Mouse (Mus musculus) heart, embryonic 16.5 days (tissue): Measurements from ENCODE around the gene Ptpn13. TPM values are rescaled to one million over a fixed set of nuclear protein-coding genes. Genes with fewer than 3 reads are reported as not detected.

ENCODE experiments used
- ATAC-seq: fragments of 200-750 bp; cut with Nextera tagmentation; replicated peaks from 2 replicates; pipeline ENCODE4 v1.8.0; 2017; ENCODE audit warnings: moderate number of reproducible peaks; ENCODE audit not compliant: insufficient read depth, low FRiP score; ENCODE audit errors: extremely low read depth
- H3K27ac ChIP-seq: fragments of 300-500 bp; sonication (generic); 2 replicates; pipeline ENCODE4 v1.5.1; 2014; ENCODE audit warnings: mild to moderate bottlenecking, low read length, control low read depth, moderate library complexity
- H3K27me3 ChIP-seq: fragments of 300-500 bp; sonication (generic); 2 replicates; pipeline ENCODE4 v1.6.1; 2014; ENCODE audit warnings: low read length, mixed read lengths; ENCODE audit not compliant: control insufficient read depth, insufficient read depth
- H3K36me3 ChIP-seq: fragments of 300-500 bp; sonication (generic); 2 replicates; pipeline ENCODE4 v1.6.1; 2014; ENCODE audit not compliant: control insufficient read depth, insufficient read depth
- H3K4me1 ChIP-seq: fragments of 300-500 bp; sonication (generic); 2 replicates; pipeline ENCODE4 v1.6.1; 2014; ENCODE audit warnings: low read length, mixed read lengths; ENCODE audit not compliant: control insufficient read depth, insufficient read depth
- H3K4me2 ChIP-seq: fragments of 300-500 bp; sonication (generic); 2 replicates; pipeline ENCODE4 v1.6.1; 2014; ENCODE audit warnings: low read depth, mild to moderate bottlenecking, control low read depth, low read length
- H3K4me3 ChIP-seq: fragments of 300-500 bp; sonication (generic); 2 replicates; pipeline ENCODE4 v1.5.1; 2014; ENCODE audit warnings: mild to moderate bottlenecking, control low read depth, low read length
- H3K9ac ChIP-seq: fragments of 300-500 bp; sonication (generic); 2 replicates; pipeline ENCODE4 v1.6.1; 2014; ENCODE audit warnings: low read length, control low read depth
- H3K9me3 ChIP-seq: fragments of 300-500 bp; sonication (generic); replicated peaks from 2 replicates; pipeline ENCODE4 v1.6.1; 2016; ENCODE audit warnings: low read length; ENCODE audit not compliant: control insufficient read depth
- WGBS: fragments of 180-500 bp; shearing (Covaris S2); extraction: QIAGEN DNeasy Blood & Tissue Kit; methylation state at CpG from one replicate; pipeline ENCODE4 v1.1.7; 2014; 5-methylcytosine and 5-hydroxymethylcytosine counted together
- polyA plus RNA-seq: library from polyadenylated mRNA; unstranded; fragments of >200 nt; fragmentation: Nextera tagmentation; extraction: Ambion mirVana; gene quantifications from 2 replicates; pipeline ENCODE4 v1.2.1, GENCODE M21; 2015

The Ptpn13 gene
- polyA plus RNA-seq, 1 experiment from 2014 or later, result 7.8 TPM

- Histone ChIP-seq H3K4me1 (no peaks in the 10 kb centered on the region), H3K36me3 (no peaks in the 10 kb centered on the region), H3K4me3 (no peak overlapping the region), H3K27me3 (no peaks in the 10 kb centered on the region), H3K4me2 (no peak overlapping the region), H3K27ac (no peak overlapping the region), H3K9ac (no peak overlapping the region), H3K9me3 (no peaks in the 10 kb centered on the region)
- WGBS, result 79% methylated on average over 7 of the region's 7 CpGs
- ATAC-seq, result no peak
Measured at GRCm38 (mm10) chr5:103614356-103614755, 189.4 kb downstream of the Ptpn13 start.

GRCm38 (mm10) chr5:103617191-103617590 lies 192.2 kb downstream of the Ptpn13 start:
- Histone ChIP-seq H3K4me2 (no peak overlapping the region), H3K27me3 (no peaks in the 10 kb centered on the region), H3K4me3 (no peak overlapping the region), H3K9ac (no peak overlapping the region), H3K9me3 (no peaks in the 10 kb centered on the region), H3K36me3 (no peaks in the 10 kb centered on the region), H3K4me1 (peaks cover 21% of the 10 kb centered on the region), H3K27ac (no peak overlapping the region)
- WGBS, result 84% methylated on average over 9 of the region's 9 CpGs
- no peak for ATAC-seq

- peak overlapping the region; percentile 73 for H3K27ac ChIP-seq
- no peaks in the 10 kb centered on the region for H3K9me3 ChIP-seq
- 34% methylated on average over 12 of the region's 12 CpGs for WGBS
- H3K9ac ChIP-seq, result no peak overlapping the region
- H3K4me3 ChIP-seq, result no peak overlapping the region
- no peaks in the 10 kb centered on the region for H3K27me3 ChIP-seq
- H3K36me3 ChIP-seq, result no peaks in the 10 kb centered on the region
- peaks cover 22% of the 10 kb centered on the region for H3K4me1 ChIP-seq
- peak overlapping the region; percentile 18 for H3K4me2 ChIP-seq
- peak; percentile 75 for ATAC-seq
Measured at GRCm38 (mm10) chr5:103620301-103620973, 195.4 kb downstream of the Ptpn13 start.

- Histone ChIP-seq H3K27me3 (no peaks in the 10 kb centered on the region), H3K27ac (no peak overlapping the region), H3K4me1 (peaks cover 25% of the 10 kb centered on the region), H3K4me3 (no peak overlapping the region), H3K4me2 (no peak overlapping the region), H3K9ac (no peak overlapping the region), H3K9me3 (no peaks in the 10 kb centered on the region), H3K36me3 (no peaks in the 10 kb centered on the region)
- no peak for ATAC-seq
- WGBS, result 73% methylated on average over 5 of the region's 5 CpGs
Measured at GRCm38 (mm10) chr5:103622321-103622720, 197.3 kb downstream of the Ptpn13 start.

- no peak overlapping the region for H3K4me3 ChIP-seq
- no peak overlapping the region for H3K9ac ChIP-seq
- H3K4me1 ChIP-seq, result peaks cover 41% of the 10 kb centered on the region
- no peaks in the 10 kb centered on the region for H3K27me3 ChIP-seq
- WGBS, result 79% methylated on average over 5 of the region's 5 CpGs
- H3K27ac ChIP-seq, result no peak overlapping the region
- no peak overlapping the region for H3K4me2 ChIP-seq
- H3K36me3 ChIP-seq, result no peaks in the 10 kb centered on the region
- H3K9me3 ChIP-seq, result no peaks in the 10 kb centered on the region
- no peak for ATAC-seq
Measured at GRCm38 (mm10) chr5:103624831-103625230, 199.8 kb downstream of the Ptpn13 start.

- no peaks in the 10 kb centered on the region for H3K27me3 ChIP-seq
- no peaks in the 10 kb centered on the region for H3K9me3 ChIP-seq
- H3K27ac ChIP-seq, result peak overlapping the region; percentile 91; the same call in 1 of the 2 replicates
- peaks cover 28% of the 10 kb centered on the region for H3K4me1 ChIP-seq
- no peak for ATAC-seq
- no peak overlapping the region; the same call in 1 of the 2 replicates for H3K9ac ChIP-seq
- H3K36me3 ChIP-seq, result no peaks in the 10 kb centered on the region
- H3K4me3 ChIP-seq, result no peak overlapping the region
- peak overlapping the region; percentile 49; the same call in 1 of the 2 replicates for H3K4me2 ChIP-seq
- WGBS, result 68% methylated on average over 6 of the region's 6 CpGs
Measured at GRCm38 (mm10) chr5:103628499-103628898, 203.5 kb downstream of the Ptpn13 start.

GRCm38 (mm10) chr5:103629111-103629764 lies 204.2 kb downstream of the Ptpn13 start, which contains the start of gene Slc10a6:
Gene Slc10a6, minus strand, starts transcription at chr5:103629403.
- Histone ChIP-seq H3K4me1 (peaks cover 28% of the 10 kb centered on the region), H3K27me3 (no peaks in the 10 kb centered on the region), H3K4me3 (peak within 1 kb of the TSS; percentile 26), H3K9ac (peak within 1 kb of the TSS; percentile 30), H3K9me3 (no peaks in the 10 kb centered on the region), H3K4me2 (peak within 1 kb of the TSS; percentile 49), H3K27ac (peak within 1 kb of the TSS; percentile 91), H3K36me3 (no peaks in the 10 kb centered on the region)
- 31% methylated on average over 17 of the region's 17 CpGs for WGBS
- peak; percentile 96 for ATAC-seq

GRCm38 (mm10) chr5:103629854-103630580 lies 205.0 kb downstream of the Ptpn13 start:
- Histone ChIP-seq H3K4me2 (peak overlapping the region; percentile 49; the same call in 1 of the 2 replicates), H3K27me3 (no peaks in the 10 kb centered on the region), H3K9me3 (no peaks in the 10 kb centered on the region), H3K4me3 (no peak overlapping the region), H3K36me3 (no peaks in the 10 kb centered on the region), H3K4me1 (peaks cover 28% of the 10 kb centered on the region), H3K9ac (no peak overlapping the region; the same call in 1 of the 2 replicates), H3K27ac (peak overlapping the region; percentile 91)
- no peak for ATAC-seq
- WGBS, result 51% methylated on average over 9 of the region's 9 CpGs

- 75% methylated on average over 2 of the region's 2 CpGs for WGBS
- H3K4me2 ChIP-seq, result no peak overlapping the region
- H3K27ac ChIP-seq, result no peak overlapping the region
- H3K36me3 ChIP-seq, result no peaks in the 10 kb centered on the region
- no peak for ATAC-seq
- H3K4me3 ChIP-seq, result no peak overlapping the region
- no peaks in the 10 kb centered on the region for H3K4me1 ChIP-seq
- no peaks in the 10 kb centered on the region for H3K9me3 ChIP-seq
- no peaks in the 10 kb centered on the region for H3K27me3 ChIP-seq
- no peak overlapping the region for H3K9ac ChIP-seq
Measured at GRCm38 (mm10) chr5:103637162-103637561, 212.2 kb downstream of the Ptpn13 start.
